Mouse (Mus musculus) hindbrain, embryonic 13.5 days (tissue): ENCODE data around the gene Tmem30b. TPM values are rescaled to one million over a fixed set of nuclear protein-coding genes. Genes with fewer than 3 reads are reported as not detected.
"Not testable (repeated sequence)": the region's sequence is repeated elsewhere in the genome, so short reads cannot be mapped to it uniquely, and the experiment has no call there.

Experiments
- ATAC-seq: fragments of 200-750 bp; cut with Nextera tagmentation; 2 replicates; pipeline ENCODE4 v1.8.0; 2017; ENCODE audit warnings: moderate TSS enrichment; ENCODE audit not compliant: low FRiP score
- H3K27ac ChIP-seq: fragments of 300-500 bp; sonication (generic); 2 replicates; pipeline ENCODE4 v1.5.1; 2015; ENCODE audit warnings: inconsistent platforms, mild to moderate bottlenecking, moderate library complexity
- H3K27me3 ChIP-seq: fragments of 300-500 bp; sonication (generic); 2 replicates; pipeline ENCODE4 v1.6.1; 2015; ENCODE audit warnings: mild to moderate bottlenecking, inconsistent platforms
- H3K36me3 ChIP-seq: fragments of 300-500 bp; sonication (generic); 2 replicates; pipeline ENCODE4 v1.6.1; 2015; ENCODE audit warnings: mild to moderate bottlenecking, inconsistent platforms
- H3K4me1 ChIP-seq: fragments of 300-500 bp; sonication (generic); replicated peaks from 2 replicates; pipeline ENCODE4 v1.6.1; 2015; ENCODE audit warnings: inconsistent platforms
- H3K4me2 ChIP-seq: fragments of 300-500 bp; sonication (generic); 2 replicates; pipeline ENCODE4 v1.6.1; 2015; ENCODE audit warnings: inconsistent platforms, mild to moderate bottlenecking, moderate library complexity
- H3K4me3 ChIP-seq: fragments of 300-500 bp; sonication (generic); 2 replicates; pipeline ENCODE4 v1.5.1; 2015; ENCODE audit warnings: mild to moderate bottlenecking, inconsistent platforms
- H3K9ac ChIP-seq: fragments of 300-500 bp; sonication (generic); 2 replicates; pipeline ENCODE4 v1.6.1; 2015; ENCODE audit warnings: mild to moderate bottlenecking, inconsistent platforms
- H3K9me3 ChIP-seq: fragments of 300-500 bp; sonication (generic); 2 replicates; pipeline ENCODE4 v1.6.1; 2016; ENCODE audit warnings: inconsistent platforms
- WGBS: fragments of 180-500 bp; shearing (Covaris S2); methylation state at CpG from one replicate; pipeline ENCODE4 v1.1.7; 2015; 5-methylcytosine and 5-hydroxymethylcytosine counted together
- polyA plus RNA-seq: library from polyadenylated mRNA; unstranded; fragments of >200 nt; fragmentation: Nextera tagmentation; extraction: Ambion mirVana; gene quantifications from 2 replicates; pipeline ENCODE4 v1.2.1, GENCODE M21; 2015

Tmem30b gene
- polyA plus RNA-seq, 1 experiment from 2014 or later: 0.39 TPM

DNA sequence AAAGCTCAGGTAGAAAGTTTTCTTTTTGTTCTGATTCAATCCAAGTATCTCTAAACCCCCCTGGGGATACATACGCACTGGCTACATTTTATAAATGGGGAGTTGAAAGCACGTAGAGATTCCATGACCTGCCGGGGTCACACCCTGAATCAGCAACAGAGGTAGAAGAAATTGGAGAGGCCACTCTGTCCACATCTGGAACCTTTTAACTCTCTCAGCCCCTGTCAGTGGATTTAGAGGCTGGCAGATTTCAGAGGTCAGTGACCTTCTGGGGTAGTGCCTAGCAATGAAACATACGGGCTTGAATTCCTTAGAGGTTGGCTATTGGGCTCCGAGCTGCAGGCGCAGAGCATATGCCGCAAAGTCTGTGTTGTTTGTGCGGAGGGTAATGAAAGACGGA lies 17.1 kb downstream of the Tmem30b start:
- H3K27me3 ChIP-seq: peaks cover 6% of the 10 kb centered on the region; the same call in 1 of the 2 replicates
- no peak overlapping the region for H3K4me3 ChIP-seq
- ATAC-seq: no peak
- H3K9me3 ChIP-seq: no peaks in the 10 kb centered on the region
- H3K9ac ChIP-seq: no peak overlapping the region
- no peak overlapping the region for H3K4me2 ChIP-seq
- 62% methylated on average over 9 of the region's 9 CpGs for WGBS
- no peaks in the 10 kb centered on the region for H3K36me3 ChIP-seq
- H3K4me1 ChIP-seq: no peaks in the 10 kb centered on the region
- no peak overlapping the region for H3K27ac ChIP-seq

DNA sequence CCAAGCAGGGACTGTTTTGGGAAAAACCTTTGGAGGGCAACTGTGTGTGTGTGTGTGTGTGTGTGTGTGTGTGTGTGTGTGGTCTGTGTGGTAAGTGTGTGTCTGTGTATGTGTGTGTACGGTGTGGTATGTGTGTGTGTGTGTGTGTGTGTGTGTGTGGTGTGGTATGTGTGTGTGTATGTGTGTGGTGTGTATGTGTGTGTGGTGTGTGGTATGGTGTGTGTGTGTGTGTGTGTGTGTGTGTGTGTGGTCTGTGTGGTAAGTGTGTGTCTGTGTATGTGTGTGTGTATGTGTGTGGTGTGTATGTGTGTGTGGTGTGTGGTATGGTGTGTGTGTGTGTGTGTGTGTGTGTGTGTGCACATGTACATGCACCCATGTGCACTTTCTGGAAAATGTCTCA lies 18.1 kb downstream of the Tmem30b start:
- not testable (repeated sequence) for H3K36me3 ChIP-seq, H3K9ac ChIP-seq, H3K4me1 ChIP-seq, H3K27ac ChIP-seq, ATAC-seq, H3K4me2 ChIP-seq, H3K9me3 ChIP-seq, H3K4me3 ChIP-seq, H3K27me3 ChIP-seq
- WGBS: 86% methylated on average over 1 of the region's 1 CpGs

DNA sequence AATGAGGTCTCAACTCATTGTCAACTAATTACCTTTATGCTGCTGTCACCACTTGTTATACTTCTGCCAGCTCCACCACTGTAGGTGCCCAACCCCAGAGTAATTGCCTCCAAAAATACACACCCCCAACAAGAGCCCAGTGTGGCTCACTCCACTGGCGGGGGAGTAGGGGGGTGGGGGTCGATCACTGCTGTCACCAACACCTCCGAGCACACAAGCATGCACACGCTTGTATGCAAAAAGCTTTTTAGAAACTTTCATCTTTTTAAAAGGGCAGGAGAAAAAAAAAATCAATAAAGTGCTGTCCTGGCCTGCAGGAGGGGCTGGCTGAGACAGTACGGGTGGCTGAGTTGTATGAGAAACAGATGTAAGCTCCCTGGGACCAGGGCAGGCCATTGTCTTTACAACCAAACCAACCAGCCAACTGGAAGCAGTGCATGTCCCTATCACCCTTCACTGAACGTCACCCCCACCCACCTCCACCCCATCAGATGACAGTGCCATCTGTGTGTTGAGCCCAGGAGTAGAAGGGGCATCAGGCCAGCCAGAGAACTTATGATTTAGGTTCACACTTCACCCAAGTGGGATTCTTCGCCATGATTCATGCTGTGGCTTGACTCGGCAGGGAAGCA lies 20.8 kb downstream of the Tmem30b start:
- H3K36me3 ChIP-seq: no peaks in the 10 kb centered on the region
- no peak overlapping the region for H3K4me3 ChIP-seq
- 0 out of 2 replicates have a peak, but pooled peaks cover 3% of the 10 kb centered on the region for H3K27me3 ChIP-seq
- H3K4me2 ChIP-seq: no peak overlapping the region
- no peak for ATAC-seq
- H3K4me1 ChIP-seq: no peaks in the 10 kb centered on the region
- H3K27ac ChIP-seq: no peak overlapping the region
- H3K9ac ChIP-seq: no peak overlapping the region
- no peaks in the 10 kb centered on the region for H3K9me3 ChIP-seq
- 61% methylated on average over 8 of the region's 8 CpGs for WGBS

DNA sequence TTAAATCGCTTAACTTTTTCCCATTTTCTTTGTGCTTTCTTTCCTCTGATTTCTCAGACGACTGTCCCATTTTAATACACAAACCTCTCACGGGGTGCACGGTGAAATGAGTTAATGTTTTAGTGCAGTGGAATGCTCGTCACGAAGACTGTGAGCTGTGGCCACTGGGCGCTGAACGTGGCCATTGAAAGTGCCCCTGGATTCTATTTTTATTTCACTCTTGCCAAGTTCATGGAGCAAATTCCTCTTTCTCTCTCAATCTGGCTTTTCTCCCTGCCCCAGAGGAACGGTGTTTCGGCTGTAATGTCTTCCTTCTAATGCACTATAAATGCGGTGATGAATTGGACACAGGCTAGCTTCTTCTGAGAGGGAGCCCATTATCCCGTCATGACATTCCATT lies 23.1 kb downstream of the Tmem30b start:
- H3K4me2 ChIP-seq: no peak overlapping the region
- H3K4me3 ChIP-seq: no peak overlapping the region
- WGBS: 84% methylated on average over 12 of the region's 12 CpGs
- H3K27me3 ChIP-seq: peaks cover 6% of the 10 kb centered on the region; the same call in 1 of the 2 replicates
- H3K4me1 ChIP-seq: no peaks in the 10 kb centered on the region
- no peaks in the 10 kb centered on the region for H3K36me3 ChIP-seq
- no peak for ATAC-seq
- H3K9me3 ChIP-seq: no peaks in the 10 kb centered on the region
- no peak overlapping the region for H3K9ac ChIP-seq
- H3K27ac ChIP-seq: no peak overlapping the region

DNA sequence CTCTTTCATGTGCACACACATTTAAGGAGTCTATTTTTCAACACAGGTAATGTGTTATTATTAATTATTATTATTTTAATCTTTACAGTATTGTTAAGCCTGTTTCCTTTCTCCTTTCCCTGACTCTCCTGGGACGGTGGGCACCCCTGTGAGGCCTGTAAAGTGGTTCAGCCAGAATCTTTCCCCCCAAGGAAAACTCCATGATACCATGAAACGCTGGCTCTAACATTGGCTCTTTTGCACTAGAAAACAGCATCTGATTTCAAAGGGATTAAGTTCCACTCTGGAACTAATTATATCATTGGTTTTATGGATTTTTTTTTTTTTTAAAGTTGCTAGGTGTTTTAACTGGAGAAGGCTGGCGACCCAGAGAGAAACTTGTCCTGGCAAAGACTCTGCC lies 24.2 kb downstream of the Tmem30b start:
- 69% methylated on average over 3 of the region's 3 CpGs for WGBS
- Histone ChIP-seq H3K4me2 (no peak overlapping the region), H3K4me3 (no peak overlapping the region), H3K4me1 (no peaks in the 10 kb centered on the region), H3K27me3 (peaks cover 6% of the 10 kb centered on the region; the same call in 1 of the 2 replicates), H3K9me3 (no peaks in the 10 kb centered on the region), H3K9ac (no peak overlapping the region), H3K36me3 (no peaks in the 10 kb centered on the region), H3K27ac (no peak overlapping the region)
- no peak for ATAC-seq

DNA sequence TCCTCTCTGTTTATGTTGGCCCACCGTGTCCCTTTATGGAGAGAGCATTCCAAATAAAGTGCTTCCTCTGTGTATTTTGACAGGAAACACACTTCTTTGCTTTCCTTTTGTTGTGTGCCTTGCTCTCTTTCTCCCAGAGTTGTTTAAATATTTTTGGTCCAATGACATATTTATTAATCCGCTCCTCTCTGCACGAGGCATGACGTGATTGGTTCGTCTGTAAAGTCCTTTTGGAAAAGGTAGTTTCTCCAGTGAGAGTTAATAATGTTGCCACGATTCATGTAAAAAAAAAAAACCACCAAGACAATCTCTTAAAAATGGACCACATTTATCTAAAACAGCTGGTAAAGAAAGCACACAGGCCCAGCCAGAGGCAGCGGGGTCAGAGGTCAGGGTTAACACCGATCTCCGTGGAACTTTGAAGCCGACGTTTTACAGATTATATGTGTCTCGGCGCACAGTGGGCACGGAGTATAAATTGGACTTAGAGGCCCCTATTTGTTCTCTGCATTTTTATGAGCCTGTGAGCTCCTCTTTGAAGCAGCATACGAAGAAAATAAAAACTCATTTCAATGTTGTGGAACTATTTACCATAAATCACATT lies 24.9 kb downstream of the Tmem30b start:
- Histone ChIP-seq H3K27ac (no peak overlapping the region), H3K4me3 (no peak overlapping the region), H3K9ac (no peak overlapping the region), H3K4me2 (no peak overlapping the region), H3K36me3 (no peaks in the 10 kb centered on the region), H3K27me3 (peaks cover 6% of the 10 kb centered on the region; the same call in 1 of the 2 replicates), H3K9me3 (no peaks in the 10 kb centered on the region), H3K4me1 (no peaks in the 10 kb centered on the region)
- ATAC-seq: no peak
- WGBS: 60% methylated on average over 15 of the region's 15 CpGs

DNA sequence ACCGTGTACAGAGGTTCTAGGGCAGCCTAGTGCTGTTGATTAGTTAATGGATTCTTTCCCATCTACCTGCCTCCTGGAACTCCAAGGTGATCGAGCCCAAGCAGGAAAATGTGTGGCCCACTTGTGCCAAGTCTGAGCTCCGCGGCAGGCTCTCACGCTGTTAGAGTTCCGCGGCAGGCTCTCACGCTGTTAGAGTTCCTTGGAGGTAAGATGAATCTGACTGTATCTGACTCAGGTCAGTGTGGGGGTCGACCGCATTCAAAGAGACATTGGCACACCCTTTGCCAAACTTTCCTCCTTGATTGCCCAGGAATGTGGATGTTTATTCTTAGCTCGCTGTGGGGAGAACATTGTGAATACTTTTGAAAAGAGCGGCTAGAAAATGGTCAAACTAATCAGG lies 28.4 kb downstream of the Tmem30b start:
- Histone ChIP-seq H3K9ac (no peak overlapping the region), H3K36me3 (no peaks in the 10 kb centered on the region), H3K4me3 (no peak overlapping the region), H3K4me2 (no peak overlapping the region), H3K27me3 (peaks cover 6% of the 10 kb centered on the region; the same call in 1 of the 2 replicates), H3K4me1 (no peaks in the 10 kb centered on the region), H3K9me3 (no peaks in the 10 kb centered on the region), H3K27ac (no peak overlapping the region)
- 74% methylated on average over 12 of the region's 12 CpGs for WGBS
- ATAC-seq: no peak

DNA sequence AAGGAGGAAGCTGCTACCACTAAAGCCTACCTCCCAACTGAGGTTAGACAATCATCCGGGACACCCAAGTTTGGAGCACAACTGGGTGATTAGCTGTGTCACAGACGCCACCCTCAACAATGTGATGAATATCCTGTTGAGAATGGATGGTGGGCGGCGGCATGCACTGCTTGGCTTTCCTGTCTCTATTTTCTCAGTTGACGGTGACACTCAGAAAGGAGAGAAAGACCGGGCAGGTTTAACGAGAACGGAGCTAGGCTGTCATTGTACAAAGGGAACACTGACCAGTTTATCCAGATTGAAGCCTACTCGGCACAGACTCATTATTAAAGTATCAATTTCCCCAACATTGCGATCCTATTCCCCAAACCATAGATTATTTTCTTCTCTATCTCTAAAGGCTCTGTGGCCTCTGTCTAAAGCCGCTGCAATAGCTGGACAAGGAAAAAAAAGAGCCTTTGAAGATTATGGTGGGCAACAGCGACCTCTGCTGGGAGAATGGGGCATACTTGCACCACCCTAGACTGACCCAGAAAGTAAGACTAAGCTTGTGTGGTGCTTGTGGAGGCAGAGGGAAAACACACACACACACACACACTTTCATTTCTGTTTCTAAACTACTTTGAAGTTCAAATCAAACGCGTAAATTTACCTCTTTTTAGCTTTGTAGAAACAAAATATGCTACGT lies 29.0 kb downstream of the Tmem30b start:
- Histone ChIP-seq H3K27me3 (peaks cover 6% of the 10 kb centered on the region; the same call in 1 of the 2 replicates), H3K36me3 (no peaks in the 10 kb centered on the region), H3K9ac (no peak overlapping the region), H3K4me3 (no peak overlapping the region), H3K4me1 (no peaks in the 10 kb centered on the region), H3K27ac (no peak overlapping the region), H3K4me2 (peak overlapping the region; percentile 11; the same call in 1 of the 2 replicates), H3K9me3 (no peaks in the 10 kb centered on the region)
- peak; percentile 80; the same call in 1 of the 2 replicates for ATAC-seq
- 47% methylated on average over 15 of the region's 15 CpGs for WGBS

DNA sequence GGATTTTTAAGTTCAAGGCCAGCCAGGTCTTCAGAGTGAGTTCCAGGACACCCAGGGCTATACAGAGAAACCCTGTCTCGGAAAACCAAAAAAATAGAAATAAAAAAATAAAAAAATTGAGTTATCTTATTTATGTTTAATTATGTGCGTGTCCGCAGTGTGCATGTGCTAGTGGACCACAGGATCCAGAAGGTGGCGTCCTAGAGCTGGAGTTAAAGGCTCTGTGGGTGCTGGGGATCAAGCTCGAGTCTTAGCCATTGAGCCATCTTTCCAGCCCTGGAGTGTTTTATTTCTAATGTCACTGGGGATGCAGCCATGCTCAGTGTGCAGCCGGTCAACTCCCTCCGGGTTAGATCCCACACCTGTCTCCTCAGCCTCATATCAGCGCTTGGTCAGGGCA lies 29.7 kb downstream of the Tmem30b start:
- Histone ChIP-seq H3K36me3 (no peaks in the 10 kb centered on the region), H3K9ac (no peak overlapping the region), H3K4me2 (no peak overlapping the region), H3K27me3 (peaks cover 6% of the 10 kb centered on the region; the same call in 1 of the 2 replicates), H3K4me1 (no peaks in the 10 kb centered on the region), H3K27ac (no peak overlapping the region), H3K9me3 (no peaks in the 10 kb centered on the region), H3K4me3 (no peak overlapping the region)
- ATAC-seq: no peak
- 93% methylated on average over 8 of the region's 8 CpGs for WGBS

DNA sequence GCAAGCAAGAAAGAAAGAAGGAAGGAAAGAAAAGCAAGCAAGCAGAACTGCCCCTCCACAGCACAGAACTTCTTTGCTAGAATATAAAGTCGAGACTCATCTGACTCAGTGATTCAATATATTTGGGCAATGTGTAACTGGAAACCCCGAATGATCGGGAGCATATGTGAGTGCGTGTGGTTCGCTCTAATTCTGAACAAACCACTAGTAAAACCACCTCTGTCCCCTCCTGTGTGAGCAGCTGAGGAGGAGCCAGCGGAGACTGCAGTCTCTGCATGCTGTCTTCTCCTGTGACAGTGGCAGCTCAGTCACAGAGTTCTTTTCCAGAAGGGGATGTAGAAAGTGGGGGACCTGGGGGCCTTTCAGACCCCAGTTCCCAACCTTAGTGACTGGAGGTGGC lies 31.5 kb downstream of the Tmem30b start:
- WGBS: 80% methylated on average over 6 of the region's 6 CpGs

DNA sequence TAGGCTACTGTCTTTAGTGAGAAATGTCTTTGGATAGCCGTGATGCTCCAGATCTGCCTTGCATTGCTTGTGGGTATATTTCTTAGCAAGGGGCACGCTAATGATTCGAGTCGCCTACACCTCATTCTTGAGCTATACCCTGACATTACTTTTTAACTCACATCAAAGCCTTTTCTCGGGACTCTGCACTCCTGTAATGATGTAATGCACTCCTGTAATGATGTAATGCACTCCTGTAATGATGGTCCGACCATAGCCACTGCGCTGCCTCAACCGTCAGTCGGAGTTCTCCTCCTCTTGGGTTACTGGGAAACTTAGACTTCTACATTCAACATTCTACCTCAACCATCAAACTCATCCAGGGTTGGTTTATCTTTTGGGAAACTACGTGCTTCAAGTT lies 32.2 kb downstream of the Tmem30b start:
- Histone ChIP-seq H3K4me1 (no peaks in the 10 kb centered on the region), H3K4me2 (no peak overlapping the region)

More for the DNA sequence above, 31.5 kb downstream of the Tmem30b start:
- H3K27me3 ChIP-seq: peaks cover 6% of the 10 kb centered on the region; the same call in 1 of the 2 replicates
- no peak overlapping the region for H3K4me3 ChIP-seq
- no peaks in the 10 kb centered on the region for H3K9me3 ChIP-seq
- no peaks in the 10 kb centered on the region for H3K36me3 ChIP-seq
- ATAC-seq: no peak
- H3K27ac ChIP-seq: no peak overlapping the region
- no peak overlapping the region for H3K4me2 ChIP-seq
- H3K9ac ChIP-seq: no peak overlapping the region
- H3K4me1 ChIP-seq: no peaks in the 10 kb centered on the region

DNA sequence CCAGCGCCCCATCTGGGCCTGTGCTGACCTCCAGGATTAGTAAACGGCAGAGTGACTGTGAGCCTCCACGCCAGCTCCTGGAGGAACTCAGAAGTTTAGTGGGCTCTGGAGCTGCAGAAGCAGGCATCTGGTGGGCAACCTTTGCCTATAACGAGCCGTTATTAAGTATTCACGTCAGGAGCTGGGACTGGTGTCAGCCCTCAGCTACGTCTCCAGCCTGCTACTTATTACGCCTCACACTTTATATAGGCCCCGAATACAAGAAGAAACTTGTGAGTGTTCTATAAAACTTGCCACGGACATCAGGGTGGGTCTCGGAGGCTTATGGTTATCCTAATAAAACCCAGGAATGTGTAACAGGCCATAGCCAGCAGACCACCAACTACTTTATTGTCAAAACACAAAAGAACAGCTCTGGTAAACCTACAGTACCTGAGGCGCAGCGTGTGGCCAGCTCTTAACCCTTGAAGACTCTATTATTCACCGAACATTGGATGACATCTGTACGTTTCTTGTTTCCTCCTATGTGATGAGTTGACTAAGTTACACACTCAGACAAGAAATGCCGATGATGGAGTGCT lies 34.6 kb downstream of the Tmem30b start:
- Histone ChIP-seq H3K4me1 (no peaks in the 10 kb centered on the region), H3K4me2 (no peak overlapping the region), H3K4me3 (no peak overlapping the region), H3K9ac (no peak overlapping the region), H3K27me3 (no peaks in the 10 kb centered on the region), H3K36me3 (no peaks in the 10 kb centered on the region), H3K9me3 (no peaks in the 10 kb centered on the region), H3K27ac (no peak overlapping the region)
- WGBS: 84% methylated on average over 16 of the region's 16 CpGs
- no peak for ATAC-seq

More for the DNA sequence above, 32.2 kb downstream of the Tmem30b start:
- H3K4me3 ChIP-seq: no peak overlapping the region
- H3K27me3 ChIP-seq: peaks cover 5% of the 10 kb centered on the region; the same call in 1 of the 2 replicates
- no peak for ATAC-seq
- H3K36me3 ChIP-seq: no peaks in the 10 kb centered on the region
- no peak overlapping the region for H3K27ac ChIP-seq
- WGBS: 92% methylated on average over 10 of the region's 10 CpGs
- no peaks in the 10 kb centered on the region for H3K9me3 ChIP-seq
- H3K9ac ChIP-seq: no peak overlapping the region
